Mouse (Mus musculus) embryonic facial prominence, embryonic 13.5 days (tissue): ENCODE measurements around the gene Gcsam. TPM values are rescaled to one million over a fixed set of nuclear protein-coding genes. Genes with fewer than 3 reads are reported as not detected.

Source experiments
- polyA plus RNA-seq: library from polyadenylated mRNA; unstranded; fragments of >200 nt; fragmentation: Nextera tagmentation; extraction: Ambion mirVana; gene quantifications from 2 replicates; pipeline ENCODE4 v1.2.1, GENCODE M21; 2015

Gene Gcsam
- polyA plus RNA-seq, 1 experiment from 2014 or later: 0.18 TPM

Other genes starting within 250 kb of the Gcsam start
- 39.5 and 46.2 TPM in 2 replicates for gene Cd200, start 201.3 kb upstream of the Gcsam start, polyA plus RNA-seq
- gene Gm609, start 117.4 kb upstream of the Gcsam start, polyA plus RNA-seq: not detected in 2 replicates
- gene Gm17783, start 78.3 kb upstream of the Gcsam start, polyA plus RNA-seq: not detected in 2 replicates
- not detected in 2 replicates for gene Slc9c1, start 75.1 kb upstream of the Gcsam start, polyA plus RNA-seq
- gene BC016579, start 43.7 kb downstream of the Gcsam start, polyA plus RNA-seq: 0.23 and 0.25 TPM in 2 replicates
- gene Tmprss7, start 83.3 kb downstream of the Gcsam start, polyA plus RNA-seq: 0.11 and 0.26 TPM in 2 replicates
- gene Tagln3, start 114.2 kb downstream of the Gcsam start, polyA plus RNA-seq: 22.2 and 25.4 TPM in 2 replicates
- gene Abhd10, start 132.6 kb downstream of the Gcsam start, polyA plus RNA-seq: 39.0 and 40.4 TPM in 2 replicates